Mouse (Mus musculus) megakaryocyte, adult 5-6 weeks (primary cell): ENCODE results near the gene Lce1a2. TPM values are rescaled to one million over a fixed set of nuclear protein-coding genes. Genes with fewer than 3 reads are reported as not detected.

Experiments used
- ATAC-seq: 2 replicates; pipeline ENCODE4 v1.8.0; 2016; ENCODE audit warnings: mild to moderate bottlenecking, inconsistent platforms; ENCODE audit not compliant: poor library complexity, severe bottlenecking
- total RNA-seq, 2 experiments: library from RNA; stranded (forward) in 1 of 2; stranded (reverse) in 1 of 2; fragments of 153-499, 151-499 nt in 1 of 2; fragments of 221-1000, 200-1000 nt in 1 of 2; gene quantifications; 2 replicates each; pipeline versions ENCODE4 v1.2.3 to v1.2.4; 2015 to 2017

The Lce1a2 gene
- total RNA-seq (2015) (not detected in 2 replicates), total RNA-seq (2017) (not detected in 2 replicates)

- no peak for ATAC-seq
Observed at GRCm38 (mm10) chr3:92670215-92670614, at the start of gene Lce1a2. Lce1a2 (minus strand) TSS chr3:92670315.

- no peak for ATAC-seq
Observed at GRCm38 (mm10) chr3:92715122-92715521, 45.0 kb upstream of the Lce1a2 start.

GRCm38 (mm10) chr3:92708974-92709373, 38.9 kb upstream of the Lce1a2 start, which contains the start of gene Lce1e:
Lce1e (minus strand) TSS chr3:92709074.
- ATAC-seq: no peak

- ATAC-seq: no peak
Observed at GRCm38 (mm10) chr3:92694613-92695012, 24.5 kb upstream of the Lce1a2 start.

DNA sequence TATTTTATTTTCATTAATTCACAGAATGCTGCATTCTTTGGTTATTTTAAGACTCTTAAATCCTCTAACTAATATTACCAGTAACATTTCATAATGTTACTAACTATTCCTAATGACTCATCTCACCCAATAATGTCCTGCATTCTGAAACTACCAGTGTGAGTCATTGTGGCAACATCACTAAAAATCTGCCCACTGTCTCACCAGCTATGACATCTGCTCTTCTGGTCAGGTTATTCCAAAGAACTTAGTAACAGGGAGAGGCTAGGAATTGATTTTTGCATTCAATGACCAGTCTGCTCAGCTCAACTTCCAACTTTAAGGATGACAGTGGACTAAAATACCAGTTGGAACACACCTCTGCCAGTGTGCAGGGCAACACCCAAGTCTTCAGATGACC, 21.6 kb upstream of the Lce1a2 start:
- no peak for ATAC-seq

- ATAC-seq: peak; percentile 77
Observed at GRCm38 (mm10) chr3:92689154-92689553, 19.0 kb upstream of the Lce1a2 start.

DNA sequence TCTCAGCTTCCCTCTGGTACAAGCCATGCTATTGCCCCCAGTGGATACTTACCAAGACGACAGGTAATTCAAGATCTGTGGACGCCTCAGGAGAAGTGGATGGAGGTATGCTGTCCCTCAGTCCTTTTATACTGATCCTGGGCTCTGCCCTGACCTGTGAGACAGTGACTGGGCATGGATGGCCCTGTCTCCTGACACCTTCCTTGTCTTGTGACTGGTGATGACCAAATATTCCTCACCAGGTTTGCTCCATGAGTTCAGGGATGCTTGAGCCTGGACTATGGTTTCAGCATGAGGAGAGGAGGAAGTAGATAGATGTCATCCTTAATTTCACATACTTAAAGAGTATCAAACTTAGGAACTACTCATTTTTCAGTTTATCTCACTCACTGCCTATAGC, 17.0 kb upstream of the Lce1a2 start, which contains the start of gene Lce1d:
TSS of gene Lce1d (minus strand) at position 101 of the 400 bp plus-strand sequence.
- ATAC-seq: no peak

GRCm38 (mm10) chr3:92678947-92679346, 8.8 kb upstream of the Lce1a2 start, which contains the start of gene Lce1c:
Lce1c (plus strand) TSS chr3:92679247.
- no peak for ATAC-seq

- ATAC-seq: no peak
Observed at GRCm38 (mm10) chr3:92656826-92657225, 13.3 kb downstream of the Lce1a2 start, which contains the start of gene Lce1b. Lce1b (minus strand) TSS chr3:92656926.

GRCm38 (mm10) chr3:92648207-92648606, 21.9 kb downstream of the Lce1a2 start, which contains the start of gene Lce1a1:
Lce1a1 (minus strand) TSS chr3:92648307.
- no peak for ATAC-seq

DNA sequence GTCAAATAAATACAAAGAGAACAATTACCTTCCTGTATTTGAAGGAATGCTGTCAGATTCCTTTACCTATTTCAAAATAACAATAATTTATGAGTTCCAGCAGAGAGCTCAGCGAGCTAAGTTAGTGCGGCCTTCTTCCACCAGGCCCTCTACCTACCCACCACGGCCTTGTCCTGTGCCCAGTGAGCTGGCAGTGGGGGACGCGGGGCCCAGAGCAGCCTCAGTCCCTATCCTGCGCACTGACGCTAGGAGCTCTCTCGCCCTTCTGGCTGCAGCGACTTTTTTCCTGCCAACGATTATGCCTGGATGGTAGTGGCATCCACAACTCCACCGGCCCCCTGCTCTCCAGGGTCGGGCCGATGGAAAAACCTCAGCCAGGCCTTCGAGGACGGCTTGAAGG, 30.3 kb downstream of the Lce1a2 start:
- no peak for ATAC-seq

DNA sequence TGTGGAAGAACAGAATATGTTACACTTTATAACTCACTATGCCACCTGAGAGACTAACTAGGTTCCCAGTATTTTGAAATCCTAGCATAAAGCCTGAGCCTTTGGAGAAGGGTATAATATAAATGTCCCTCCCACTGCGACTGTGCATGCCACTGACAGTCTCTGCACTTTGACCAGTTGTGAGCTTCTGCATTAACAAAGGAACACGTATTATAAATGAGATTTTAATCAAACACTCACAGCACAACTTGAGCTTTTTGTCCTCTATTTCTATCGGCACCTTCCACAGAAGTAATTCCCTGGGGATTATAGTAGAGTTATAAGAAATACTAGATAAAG, 31.5 kb downstream of the Lce1a2 start:
- ATAC-seq: no peak

DNA sequence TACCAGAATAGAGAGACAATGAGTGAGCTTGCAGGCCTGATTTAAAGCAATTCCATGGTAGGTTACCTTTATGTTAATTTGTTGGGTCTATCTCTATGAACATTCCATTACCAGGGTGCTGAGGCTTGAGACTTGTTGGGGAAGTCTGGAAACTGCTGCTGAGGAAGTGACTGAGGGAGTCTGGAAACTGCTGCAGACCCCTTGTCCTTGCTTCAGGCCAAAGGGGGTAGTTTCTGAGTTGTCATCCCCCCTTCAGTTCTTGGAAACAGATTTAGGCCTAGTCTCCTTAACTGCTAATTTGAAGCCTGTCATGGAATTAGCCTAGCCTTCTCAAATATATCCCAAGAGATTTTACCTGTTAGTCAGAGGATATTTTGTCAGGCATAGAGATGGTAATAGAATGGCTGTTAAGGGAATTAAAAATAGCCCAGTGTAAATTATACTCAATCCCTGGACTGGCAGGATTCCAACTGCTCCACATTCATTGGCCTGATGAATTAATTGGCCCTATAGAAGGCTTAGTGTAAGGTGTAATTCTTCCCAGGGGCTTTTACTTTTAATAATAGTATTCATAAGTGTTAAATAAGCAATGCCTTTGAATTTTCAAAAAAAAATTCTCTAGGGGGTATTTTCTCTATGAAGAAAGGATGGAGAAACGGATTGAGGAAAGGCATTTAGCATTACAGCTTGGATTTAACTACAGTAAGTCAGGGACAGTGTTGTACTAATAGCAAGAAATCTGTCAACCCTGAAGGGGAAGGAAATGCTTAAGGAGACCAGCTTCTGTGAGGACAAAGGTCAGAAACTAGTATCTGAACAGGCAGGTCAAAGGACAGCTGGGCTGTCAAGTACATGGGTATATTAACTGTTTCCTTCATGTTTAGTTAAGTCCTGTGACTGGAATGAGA, 32.1 kb downstream of the Lce1a2 start:
- no peak for ATAC-seq

- no peak for ATAC-seq
Observed at GRCm38 (mm10) chr3:92621560-92621959, 48.6 kb downstream of the Lce1a2 start, which contains the start of gene Lce6a. Lce6a (minus strand) TSS chr3:92621660.

Other genes with a start within 250 kb of the Lce1a2 start
- gene Gm9774, start 240.9 kb downstream of the Lce1a2 start, total RNA-seq (2015): 7.0 and 7.4 TPM in 2 replicates
- gene Gm9774, start 240.9 kb downstream of the Lce1a2 start, total RNA-seq (2017): 1.1 and 2.3 TPM in 2 replicates
- not detected in 2 replicates for gene Sprr2k, start 237.7 kb downstream of the Lce1a2 start, total RNA-seq (2015)
- gene Sprr2k, start 237.7 kb downstream of the Lce1a2 start, total RNA-seq (2017): not detected in 2 replicates
- gene Sprr1b, start 231.5 kb downstream of the Lce1a2 start, total RNA-seq (2015): not detected in 2 replicates
- gene Sprr1b, start 231.5 kb downstream of the Lce1a2 start, total RNA-seq (2017): not detected in 2 replicates
- gene Sprr3, start 211.6 kb downstream of the Lce1a2 start, total RNA-seq (2015): not detected in 2 replicates
- gene Sprr3, start 211.6 kb downstream of the Lce1a2 start, total RNA-seq (2017): not detected in 2 replicates
- gene Sprr1a, start 184.4 kb downstream of the Lce1a2 start, total RNA-seq (2015): not detected in 2 replicates
- gene Sprr1a, start 184.4 kb downstream of the Lce1a2 start, total RNA-seq (2017): not detected in 2 replicates
- not detected in 2 replicates for gene Sprr4, start 169.8 kb downstream of the Lce1a2 start, total RNA-seq (2015)
- gene Sprr4, start 169.8 kb downstream of the Lce1a2 start, total RNA-seq (2017): not detected in 2 replicates
- gene 2310046K23Rik, start 135.8 kb downstream of the Lce1a2 start, total RNA-seq (2015): not detected in 2 replicates
- gene 2310046K23Rik, start 135.8 kb downstream of the Lce1a2 start, total RNA-seq (2017): not detected in 2 replicates
- 0.18 TPM in 1 of 2 replicates, not detected in the other for gene Ivl, start 96.6 kb downstream of the Lce1a2 start, total RNA-seq (2015)
- gene Ivl, start 96.6 kb downstream of the Lce1a2 start, total RNA-seq (2017): not detected in 2 replicates
- not detected in 2 replicates for gene Smcp, start 81.3 kb downstream of the Lce1a2 start, total RNA-seq (2015)
- gene Smcp, start 81.3 kb downstream of the Lce1a2 start, total RNA-seq (2017): not detected in 2 replicates
- gene 2210017I01Rik, start 62.8 kb downstream of the Lce1a2 start, total RNA-seq (2015): not detected in 2 replicates
- gene 2210017I01Rik, start 62.8 kb downstream of the Lce1a2 start, total RNA-seq (2017): not detected in 2 replicates
- not detected in 2 replicates for gene Lce6a, start 48.7 kb downstream of the Lce1a2 start, total RNA-seq (2015)
- gene Lce6a, start 48.7 kb downstream of the Lce1a2 start, total RNA-seq (2017): not detected in 2 replicates
- gene Lce1a1, start 22.0 kb downstream of the Lce1a2 start, total RNA-seq (2015): not detected in 2 replicates
- gene Lce1a1, start 22.0 kb downstream of the Lce1a2 start, total RNA-seq (2017): not detected in 2 replicates
- not detected in 2 replicates for gene Lce1b, start 13.4 kb downstream of the Lce1a2 start, total RNA-seq (2015)
- not detected in 2 replicates for gene Lce1b, start 13.4 kb downstream of the Lce1a2 start, total RNA-seq (2017)
- gene Lce1c, start 8.9 kb upstream of the Lce1a2 start, total RNA-seq (2015): not detected in 2 replicates
- gene Lce1c, start 8.9 kb upstream of the Lce1a2 start, total RNA-seq (2017): not detected in 2 replicates
- gene Lce1d, start 16.9 kb upstream of the Lce1a2 start, total RNA-seq (2015): not detected in 2 replicates
- gene Lce1d, start 16.9 kb upstream of the Lce1a2 start, total RNA-seq (2017): not detected in 2 replicates
- gene Lce1e, start 38.8 kb upstream of the Lce1a2 start, total RNA-seq (2015): not detected in 2 replicates
- not detected in 2 replicates for gene Lce1e, start 38.8 kb upstream of the Lce1a2 start, total RNA-seq (2017)
- gene Lce1f, start 50.0 kb upstream of the Lce1a2 start, total RNA-seq (2015): not detected in 2 replicates
- not detected in 2 replicates for gene Lce1f, start 50.0 kb upstream of the Lce1a2 start, total RNA-seq (2017)
- gene Gm38119, start 68.8 kb upstream of the Lce1a2 start, total RNA-seq (2015): not detected in 2 replicates
- gene Gm38119, start 68.8 kb upstream of the Lce1a2 start, total RNA-seq (2017): not detected in 2 replicates
- not detected in 2 replicates for gene Lce1g, start 82.0 kb upstream of the Lce1a2 start, total RNA-seq (2015)
- gene Lce1g, start 82.0 kb upstream of the Lce1a2 start, total RNA-seq (2017): not detected in 2 replicates
- not detected in 2 replicates for gene Lce1h, start 94.8 kb upstream of the Lce1a2 start, total RNA-seq (2015)
- gene Lce1h, start 94.8 kb upstream of the Lce1a2 start, total RNA-seq (2017): not detected in 2 replicates
- gene Lce1i, start 108.6 kb upstream of the Lce1a2 start, total RNA-seq (2015): not detected in 2 replicates
- not detected in 2 replicates for gene Lce1i, start 108.6 kb upstream of the Lce1a2 start, total RNA-seq (2017)
- gene Lce1j, start 120.2 kb upstream of the Lce1a2 start, total RNA-seq (2015): not detected in 2 replicates
- gene Lce1j, start 120.2 kb upstream of the Lce1a2 start, total RNA-seq (2017): not detected in 2 replicates
- gene Lce1k, start 137.6 kb upstream of the Lce1a2 start, total RNA-seq (2015): not detected in 2 replicates
- gene Lce1k, start 137.6 kb upstream of the Lce1a2 start, total RNA-seq (2017): not detected in 2 replicates
- gene Kprp, start 156.9 kb upstream of the Lce1a2 start, total RNA-seq (2015): not detected in 2 replicates
- gene Kprp, start 156.9 kb upstream of the Lce1a2 start, total RNA-seq (2017): not detected in 2 replicates
- not detected in 2 replicates for gene Lce1l, start 181.0 kb upstream of the Lce1a2 start, total RNA-seq (2015)
- not detected in 2 replicates for gene Lce1l, start 181.0 kb upstream of the Lce1a2 start, total RNA-seq (2017)
- gene 2310050C09Rik, start 199.9 kb upstream of the Lce1a2 start, total RNA-seq (2015): not detected in 2 replicates
- not detected in 2 replicates for gene 2310050C09Rik, start 199.9 kb upstream of the Lce1a2 start, total RNA-seq (2017)